Mouse (Mus musculus) stomach, embryonic 14.5 days (tissue): Measurements from ENCODE around the gene Pak6. TPM values are rescaled to one million over a fixed set of nuclear protein-coding genes. Genes with fewer than 3 reads are reported as not detected.

ENCODE experiments used
- ATAC-seq: fragments of 200-750 bp; cut with Nextera tagmentation; 2 replicates; pipeline ENCODE4 v1.8.0; 2017; ENCODE audit warnings: low read depth, moderate TSS enrichment; ENCODE audit not compliant: insufficient number of reproducible peaks, insufficient read depth, low FRiP score
- H3K27ac ChIP-seq: fragments of 300-500 bp; sonication (generic); 2 replicates; pipeline ENCODE4 v1.5.1; 2014; ENCODE audit warnings: mild to moderate bottlenecking, low read length, moderate library complexity, mixed read lengths
- H3K27me3 ChIP-seq: fragments of 300-500 bp; sonication (generic); 2 replicates; pipeline ENCODE4 v1.6.1; 2014; ENCODE audit warnings: low read length, control low read depth, mixed read lengths; ENCODE audit not compliant: control insufficient read depth, insufficient read depth
- H3K36me3 ChIP-seq: fragments of 300-500 bp; sonication (generic); 2 replicates; pipeline ENCODE4 v1.6.1; 2014; ENCODE audit warnings: mild to moderate bottlenecking, control low read depth, low read length, moderate library complexity, mixed read lengths; ENCODE audit not compliant: control insufficient read depth, insufficient read depth
- H3K4me1 ChIP-seq: fragments of 300-500 bp; sonication (generic); 2 replicates; pipeline ENCODE4 v1.6.1; 2014; ENCODE audit warnings: low read length, control low read depth, mixed read lengths; ENCODE audit not compliant: control insufficient read depth, insufficient read depth
- H3K4me2 ChIP-seq: fragments of 300-500 bp; sonication (generic); replicated peaks from 2 replicates; pipeline ENCODE4 v1.6.1; 2014; ENCODE audit warnings: low read depth, low read length, control low read depth
- H3K4me3 ChIP-seq: fragments of 300-500 bp; sonication (generic); 2 replicates; pipeline ENCODE4 v1.5.1; 2014; ENCODE audit warnings: low read depth, low read length, control low read depth
- H3K9ac ChIP-seq: fragments of 300-500 bp; sonication (generic); replicated peaks from 2 replicates; pipeline ENCODE4 v1.6.1; 2014; ENCODE audit warnings: low read depth, mild to moderate bottlenecking, control low read depth, low read length, moderate library complexity, mixed read lengths
- H3K9me3 ChIP-seq: fragments of 300-500 bp; sonication (generic); 2 replicates; pipeline ENCODE4 v1.6.1; 2016; ENCODE audit warnings: low read depth, low read length, control low read depth; ENCODE audit not compliant: control insufficient read depth
- WGBS: fragments of 180-500 bp; shearing (Covaris S2); extraction: QIAGEN DNeasy Blood & Tissue Kit; methylation state at CpG from one replicate; pipeline ENCODE4 v1.1.7; 2014; 5-methylcytosine and 5-hydroxymethylcytosine counted together
- polyA plus RNA-seq: library from polyadenylated mRNA; unstranded; fragments of >200 nt; fragmentation: Nextera tagmentation; extraction: Ambion mirVana; gene quantifications from 2 replicates; pipeline ENCODE4 v1.2.1, GENCODE M21; 2014

Pak6 gene
- polyA plus RNA-seq, 1 experiment from 2014 or later: 3.3 TPM

DNA sequence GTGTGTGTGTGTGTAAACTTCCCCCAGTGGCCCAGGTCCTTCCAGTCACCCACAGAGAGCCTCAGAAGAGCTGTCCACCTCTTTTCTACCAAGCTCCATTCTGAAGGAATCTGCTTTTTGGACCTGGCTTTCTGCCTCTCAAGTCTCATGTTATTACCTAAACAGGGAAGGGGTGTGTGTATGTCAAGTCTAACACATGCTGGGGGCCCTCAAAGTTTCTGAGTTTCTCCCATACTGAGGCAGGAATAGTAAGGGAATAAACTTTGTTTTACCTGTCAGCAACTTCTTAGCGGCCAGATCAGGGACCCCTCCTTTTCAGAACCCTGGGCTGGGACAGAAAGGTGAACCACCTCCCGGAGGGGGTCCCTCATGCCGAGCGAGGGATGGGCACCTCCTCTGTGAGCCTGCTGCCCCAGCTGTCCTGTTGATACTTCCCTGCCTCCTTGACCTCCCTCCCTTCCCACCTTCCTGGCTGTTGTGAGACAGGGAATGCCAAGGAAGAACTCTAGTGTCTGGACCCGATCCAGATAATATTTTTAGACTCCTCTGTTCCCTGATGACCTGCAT lies 34.3 kb downstream of the Pak6 start:
- H3K9me3 ChIP-seq: no peaks in the 10 kb centered on the region
- peaks cover 5% of the 10 kb centered on the region; the same call in 1 of the 2 replicates for H3K4me1 ChIP-seq
- WGBS: 37% methylated on average over 5 of the region's 5 CpGs
- H3K4me2 ChIP-seq: no peak overlapping the region
- no peaks in the 10 kb centered on the region for H3K36me3 ChIP-seq
- H3K4me3 ChIP-seq: no peak overlapping the region
- no peak overlapping the region for H3K27ac ChIP-seq
- ATAC-seq: no peak
- no peak overlapping the region for H3K9ac ChIP-seq
- H3K27me3 ChIP-seq: peaks cover 21% of the 10 kb centered on the region

DNA sequence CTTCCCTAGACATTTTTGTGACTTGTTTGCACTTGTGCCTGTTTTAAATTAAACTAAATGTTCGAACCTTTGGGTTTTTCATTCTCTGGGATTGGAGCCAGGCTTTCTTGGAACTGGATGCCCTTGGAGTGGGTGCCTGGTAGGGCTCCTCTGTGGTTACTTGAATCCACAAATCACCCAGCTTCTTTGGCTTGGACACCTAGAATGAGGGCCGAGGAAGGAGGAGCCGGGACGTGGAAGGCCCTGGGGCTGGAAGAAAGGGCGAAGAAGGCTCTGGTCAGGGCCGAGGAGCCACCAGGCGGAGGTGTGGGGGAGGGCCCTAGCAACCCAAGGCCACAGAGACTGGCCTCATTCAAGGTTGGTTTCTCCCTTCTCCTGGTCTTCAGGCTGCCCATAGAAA lies 34.9 kb downstream of the Pak6 start:
- Histone ChIP-seq H3K9ac (no peak overlapping the region), H3K4me1 (peaks cover 11% of the 10 kb centered on the region), H3K9me3 (no peaks in the 10 kb centered on the region), H3K27ac (no peak overlapping the region), H3K4me2 (no peak overlapping the region), H3K4me3 (no peak overlapping the region), H3K36me3 (no peaks in the 10 kb centered on the region), H3K27me3 (peaks cover 27% of the 10 kb centered on the region)
- no peak for ATAC-seq
- 41% methylated on average over 7 of the region's 7 CpGs for WGBS

DNA sequence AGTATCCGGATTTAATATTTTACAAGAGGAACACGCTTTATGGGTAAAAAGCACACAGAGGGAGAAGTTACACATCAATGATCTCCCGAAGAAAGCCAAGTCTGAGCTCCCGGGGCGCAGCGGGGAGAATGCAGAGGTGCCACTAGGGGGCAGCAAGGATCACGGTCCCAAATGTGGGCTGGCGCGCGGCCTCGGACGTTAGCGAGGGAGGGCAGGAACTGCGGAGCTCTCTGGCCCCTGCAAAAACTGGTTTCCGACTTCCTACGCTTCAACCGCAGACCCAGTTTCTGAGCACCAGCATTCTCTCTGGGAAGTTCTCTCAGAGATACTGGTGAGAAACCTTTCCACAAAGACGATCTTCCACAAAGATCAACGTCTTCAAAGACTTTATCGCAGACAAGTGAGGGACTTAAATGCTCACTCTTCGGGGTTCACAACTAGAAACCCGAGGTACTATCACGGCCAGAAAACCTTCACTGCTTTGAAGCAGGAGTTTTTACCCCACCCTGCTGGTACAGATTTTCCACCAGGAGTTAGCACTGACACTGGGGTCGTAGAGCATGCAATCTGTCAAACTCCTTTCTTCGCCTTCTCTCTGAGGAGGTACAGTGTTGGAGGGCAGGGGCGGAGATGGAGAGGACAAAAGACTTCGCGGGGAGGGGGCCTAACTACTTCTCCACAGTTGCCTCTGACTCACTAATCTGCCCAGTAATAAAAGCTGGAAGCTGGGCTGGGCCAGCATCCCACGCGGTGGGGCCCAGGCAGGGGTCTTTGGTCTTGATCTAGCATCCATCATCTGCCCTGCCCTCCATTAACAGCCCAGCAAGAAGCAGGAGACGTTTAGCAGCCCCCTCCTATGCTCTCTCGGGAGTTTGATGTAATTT lies 37.3 kb downstream of the Pak6 start:
- no peaks in the 10 kb centered on the region for H3K9me3 ChIP-seq
- no peaks in the 10 kb centered on the region for H3K36me3 ChIP-seq
- no peak overlapping the region for H3K27ac ChIP-seq
- peaks cover 25% of the 10 kb centered on the region for H3K4me1 ChIP-seq
- no peak overlapping the region for H3K9ac ChIP-seq
- H3K4me2 ChIP-seq: peak overlapping the region; percentile 36
- ATAC-seq: no peak
- H3K27me3 ChIP-seq: peaks cover 49% of the 10 kb centered on the region
- 2% methylated on average over 32 of the region's 32 CpGs for WGBS
- peak overlapping the region; percentile 18; the same call in 1 of the 2 replicates for H3K4me3 ChIP-seq

DNA sequence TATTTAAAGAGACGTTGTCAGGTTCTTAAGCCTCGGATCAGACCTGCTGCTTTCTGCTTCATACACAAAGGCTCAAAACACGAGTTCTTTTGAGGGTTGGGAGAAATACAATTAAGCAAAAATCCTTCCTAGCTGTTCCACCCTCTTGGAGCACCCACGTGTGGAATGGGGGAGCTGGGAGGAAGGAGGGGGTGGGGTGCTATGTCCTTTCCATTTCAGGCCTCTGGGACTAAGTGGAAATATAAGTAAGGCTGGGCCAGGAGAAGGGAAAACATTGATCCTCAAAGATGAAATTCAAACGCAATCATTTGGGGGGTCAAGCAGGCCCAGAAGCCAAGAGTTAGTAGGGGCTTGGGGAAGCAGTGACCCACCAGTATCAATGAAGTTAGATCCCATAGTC lies 38.1 kb downstream of the Pak6 start:
- peaks cover 54% of the 10 kb centered on the region for H3K27me3 ChIP-seq
- H3K4me2 ChIP-seq: no peak overlapping the region
- H3K4me3 ChIP-seq: no peak overlapping the region
- ATAC-seq: no peak
- peaks cover 25% of the 10 kb centered on the region for H3K4me1 ChIP-seq
- WGBS: 16% methylated on average over 5 of the region's 5 CpGs
- no peak overlapping the region for H3K9ac ChIP-seq
- no peak overlapping the region for H3K27ac ChIP-seq
- H3K36me3 ChIP-seq: no peaks in the 10 kb centered on the region
- no peaks in the 10 kb centered on the region for H3K9me3 ChIP-seq

DNA sequence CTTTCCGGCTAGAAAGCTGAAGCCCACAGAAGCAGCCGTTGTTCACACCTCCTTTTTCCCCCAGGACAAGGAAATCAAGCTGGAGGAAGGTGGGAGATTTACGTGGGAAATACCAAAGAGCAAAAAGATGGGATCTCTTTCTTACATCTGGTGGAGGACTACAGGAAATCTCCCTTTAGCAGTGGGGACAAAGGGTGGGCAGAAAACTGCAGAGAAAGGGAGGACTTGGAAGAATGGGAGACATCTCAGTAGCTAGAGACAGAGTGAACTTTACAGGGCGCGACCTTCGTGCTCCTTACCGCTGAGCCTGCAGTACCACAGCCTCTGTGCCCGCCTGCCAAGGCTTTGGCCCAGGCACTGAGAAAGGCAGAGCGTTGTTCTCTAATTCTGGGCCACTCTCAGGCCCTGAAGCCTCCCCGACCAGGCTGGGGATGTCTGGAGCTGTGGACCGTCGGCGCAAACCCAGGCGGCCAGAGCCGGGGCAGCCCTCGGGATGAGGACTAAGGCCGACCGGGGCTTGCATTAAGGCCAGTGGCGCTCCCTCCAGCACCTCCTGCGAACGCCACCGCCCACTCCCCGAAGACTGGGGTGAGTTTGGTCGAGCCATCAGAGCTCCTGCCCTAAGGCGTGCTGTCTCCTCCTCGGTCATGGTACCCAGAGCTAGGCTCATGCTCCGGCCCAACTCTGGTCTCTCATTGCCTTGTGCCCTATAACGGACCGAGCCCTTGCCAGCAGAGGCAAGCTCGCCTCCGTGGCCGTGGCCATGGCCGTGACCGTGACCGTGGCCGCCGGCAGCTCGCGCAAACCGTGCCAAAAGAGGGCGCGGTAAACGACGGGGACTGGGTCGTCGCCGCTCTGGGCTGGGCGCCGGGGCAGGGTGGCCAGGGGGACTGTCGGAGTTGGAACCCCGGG lies 39.1 kb downstream of the Pak6 start:
- no peak for ATAC-seq
- Histone ChIP-seq H3K27ac (no peak overlapping the region), H3K4me3 (peak overlapping the region; percentile 41), H3K9me3 (no peaks in the 10 kb centered on the region), H3K4me1 (peaks cover 20% of the 10 kb centered on the region), H3K27me3 (peaks cover 65% of the 10 kb centered on the region), H3K4me2 (peak overlapping the region; percentile 69), H3K36me3 (no peaks in the 10 kb centered on the region), H3K9ac (no peak overlapping the region)
- WGBS: 5% methylated on average over 51 of the region's 51 CpGs

DNA sequence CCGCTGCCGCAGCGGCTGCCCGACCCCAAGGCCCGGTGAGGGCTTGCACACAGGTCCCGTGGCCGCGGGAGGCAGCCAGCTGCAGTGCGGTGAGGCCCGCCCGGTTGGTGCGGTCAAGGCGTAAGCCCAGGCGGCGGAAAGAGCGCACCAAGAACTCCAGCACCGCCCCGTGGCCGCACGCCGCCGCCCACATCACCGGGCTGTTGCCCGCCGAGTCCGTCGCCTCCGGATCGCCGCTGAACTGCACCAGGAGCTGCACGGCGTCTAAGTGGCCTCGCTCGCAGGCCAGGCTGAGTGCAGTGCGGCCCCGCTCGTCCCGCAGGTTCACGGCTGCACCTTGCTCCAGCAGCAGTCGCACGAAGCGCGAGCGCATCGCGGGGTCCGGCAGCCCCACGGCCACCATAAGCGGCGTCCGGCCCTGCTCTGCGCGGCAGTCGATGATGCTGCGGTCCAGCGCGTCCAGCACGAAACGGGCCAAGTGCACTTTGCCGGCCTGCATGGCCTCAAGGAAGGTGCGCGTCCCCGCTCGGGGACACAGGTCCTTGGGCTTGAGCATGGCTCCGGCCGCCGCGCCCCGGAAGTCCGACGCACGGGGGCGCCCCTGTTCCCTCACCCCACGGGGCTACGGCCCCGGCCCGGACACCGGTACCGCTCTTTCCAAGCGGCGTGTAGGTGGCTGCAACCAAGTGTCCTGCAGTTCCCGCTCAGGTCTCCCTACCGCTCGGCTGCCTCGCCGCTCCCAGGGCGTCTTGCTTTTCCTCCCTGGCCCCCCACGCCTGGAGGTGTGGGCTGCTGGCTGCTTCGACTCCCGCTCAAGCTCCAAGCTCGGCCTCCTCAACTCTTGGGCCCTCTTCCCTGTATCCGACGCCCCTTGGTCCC lies 40.0 kb downstream of the Pak6 start:
- Histone ChIP-seq H3K4me3 (peak overlapping the region; percentile 41), H3K27me3 (peaks cover 67% of the 10 kb centered on the region), H3K4me1 (peaks cover 20% of the 10 kb centered on the region), H3K36me3 (no peaks in the 10 kb centered on the region), H3K27ac (no peak overlapping the region), H3K9me3 (no peaks in the 10 kb centered on the region), H3K9ac (no peak overlapping the region), H3K4me2 (peak overlapping the region; percentile 69)
- no peak for ATAC-seq
- under 1% methylated on average over 82 of the region's 93 CpGs for WGBS

DNA sequence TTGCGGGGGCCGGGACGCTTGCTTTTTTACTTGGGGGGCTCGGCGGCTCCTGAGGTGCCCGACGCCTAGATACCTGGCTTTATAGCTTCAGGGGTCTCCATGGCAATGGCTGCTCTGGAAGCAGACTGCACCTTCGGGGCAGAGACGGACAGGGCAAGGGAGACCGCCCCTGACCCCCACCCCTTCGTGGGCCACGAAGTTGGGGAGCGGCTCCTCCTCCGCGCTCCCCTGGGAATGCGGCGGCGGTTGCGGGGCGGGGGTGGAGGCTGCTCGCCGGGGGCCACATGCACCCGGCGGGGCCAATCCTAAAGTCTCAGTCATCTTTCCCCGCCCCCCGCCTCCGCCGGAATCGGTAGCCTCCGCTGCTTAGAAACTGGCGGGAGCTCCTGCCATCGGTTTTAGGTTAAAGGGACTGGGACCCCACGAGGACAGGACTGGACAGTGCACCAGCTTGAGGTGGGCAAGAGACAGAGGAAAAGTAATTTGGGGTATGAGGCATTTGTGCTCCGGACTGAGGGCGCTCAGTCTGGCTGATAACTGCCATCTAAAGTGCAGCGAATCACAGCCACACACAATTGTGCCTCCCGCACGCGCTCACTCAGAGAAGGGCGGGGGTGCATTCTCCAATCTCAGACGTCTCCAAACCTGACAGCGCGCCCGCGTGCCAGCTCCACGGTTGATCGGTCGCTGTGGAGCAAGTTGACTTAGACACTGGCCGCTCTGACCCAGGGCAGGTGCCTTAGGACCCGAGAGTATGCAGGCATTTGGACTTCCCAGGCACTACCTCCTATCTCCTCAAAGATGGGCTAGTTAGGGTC lies 41.0 kb downstream of the Pak6 start, which contains the start of gene Ankrd63:
Gene Ankrd63, minus strand, starts transcription at position 51 of the 818 bp plus-strand sequence.
- Histone ChIP-seq H3K27me3 (peaks cover 69% of the 10 kb centered on the region), H3K27ac (no peak within 1 kb of the TSS), H3K9ac (no peak within 1 kb of the TSS), H3K4me3 (peak within 1 kb of the TSS; percentile 41), H3K9me3 (no peaks in the 10 kb centered on the region), H3K4me1 (peaks cover 20% of the 10 kb centered on the region), H3K36me3 (no peaks in the 10 kb centered on the region), H3K4me2 (peak within 1 kb of the TSS; percentile 69)
- WGBS: 2% methylated on average over 50 of the region's 50 CpGs
- ATAC-seq: no peak
